Mouse (Mus musculus): ENCODE measurements around the gene Vmn1r75. TPM values are rescaled to one million over a fixed set of nuclear protein-coding genes. Genes with fewer than 3 reads are reported as not detected.

Gene Vmn1r75
- total RNA-seq (2014; rRNA removed) (not detected in 2 replicates), polyA plus RNA-seq (2012; rRNA removed) (not detected in 2 replicates)

DNA sequence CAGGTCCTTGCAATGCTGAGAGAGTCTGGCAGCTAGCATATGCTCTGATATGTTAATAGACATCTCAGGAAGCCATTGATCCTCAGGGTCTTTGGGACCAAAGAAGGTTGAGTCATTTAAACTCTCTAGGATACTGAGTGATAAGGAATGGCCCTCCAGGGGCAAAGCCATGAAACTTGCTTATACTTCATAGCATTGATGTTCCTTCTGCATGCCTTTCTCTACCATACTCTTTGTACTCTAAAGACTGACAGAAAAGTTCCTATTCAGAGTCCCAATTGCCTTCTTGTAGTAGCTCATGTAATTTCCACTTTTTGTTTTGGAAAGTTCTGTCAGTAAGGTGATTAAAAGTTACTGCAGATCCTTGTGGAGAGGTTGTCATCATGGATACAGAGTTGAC lies at the start of gene Vmn1r75:
TSS of gene Vmn1r75 (plus strand) at position 301 of the 400 bp plus-strand sequence.
- Histone ChIP-seq H3K79me2 (ENCODE audit: control insufficient read depth, insufficient read depth, low read length) (no peaks in the 10 kb centered on the region), H3K27ac (replicated peaks; ENCODE audit: insufficient read depth, low read depth, low read length) (no peak within 1 kb of the TSS), H3K4me1 (ENCODE audit: control insufficient read depth, insufficient read depth, low read length) (no peaks in the 10 kb centered on the region), H3K27me3 (ENCODE audit: control insufficient read depth, insufficient read depth, low read length) (no peaks in the 10 kb centered on the region), H3K4me3 (ENCODE audit: insufficient read depth, low read depth, low read length) (no peak within 1 kb of the TSS), H3K9ac (ENCODE audit: low read depth, low read length) (no peak within 1 kb of the TSS), H3K36me3 (ENCODE audit: control insufficient read depth, insufficient read depth, low read length) (no peaks in the 10 kb centered on the region)
- no peak for TF ChIP-seq POLR2A (IDR thresholded peaks at IDR 0.05; ENCODE audit: extremely low read depth, insufficient read depth, low read length)
- TF ChIP-seq CTCF (IDR thresholded peaks at IDR 0.05; ENCODE audit: low read depth, low read length): no peak
- DNase-seq (ENCODE audit: extremely low read depth, low read depth, low spot score): no peak

DNA sequence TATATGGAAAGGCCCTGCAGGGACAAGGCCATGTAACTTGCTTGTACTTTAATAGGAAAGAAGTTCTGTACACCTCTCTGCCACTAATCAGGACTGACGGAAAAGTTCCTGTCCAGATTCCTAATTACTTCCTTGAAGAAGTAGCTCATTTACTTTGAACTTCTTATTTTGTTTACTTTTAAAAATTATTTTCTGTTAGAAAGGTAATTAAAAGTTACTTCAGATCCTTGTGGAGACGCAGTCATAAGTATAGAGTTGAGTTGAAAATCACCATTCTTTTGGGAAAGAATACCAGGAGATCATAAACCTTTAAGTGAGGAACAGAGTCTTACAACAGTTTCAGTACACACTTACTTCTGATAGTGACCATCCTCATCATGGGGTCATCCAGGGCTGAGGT lies 40.8 kb upstream of the Vmn1r75 start, which contains the start of gene Vmn1r74:
TSS of gene Vmn1r74 (plus strand) at position 301 of the 400 bp plus-strand sequence.
- H3K9ac ChIP-seq (ENCODE audit: low read depth, low read length): no peak within 1 kb of the TSS
- H3K27ac ChIP-seq (replicated peaks; ENCODE audit: insufficient read depth, low read depth, low read length): no peak within 1 kb of the TSS
- TF ChIP-seq POLR2A (IDR thresholded peaks at IDR 0.05; ENCODE audit: extremely low read depth, insufficient read depth, low read length) (no peak), CTCF (IDR thresholded peaks at IDR 0.05; ENCODE audit: low read depth, low read length) (no peak)
- H3K4me3 ChIP-seq (ENCODE audit: insufficient read depth, low read depth, low read length): no peak within 1 kb of the TSS
- H3K27me3 ChIP-seq (ENCODE audit: control insufficient read depth, insufficient read depth, low read length): no peaks in the 10 kb centered on the region
- no peaks in the 10 kb centered on the region for H3K36me3 ChIP-seq (ENCODE audit: control insufficient read depth, insufficient read depth, low read length)
- 69% methylated on average over 2 of the region's 2 CpGs for WGBS
- H3K79me2 ChIP-seq (ENCODE audit: control insufficient read depth, insufficient read depth, low read length): no peaks in the 10 kb centered on the region
- no peaks in the 10 kb centered on the region for H3K4me1 ChIP-seq (ENCODE audit: control insufficient read depth, insufficient read depth, low read length)
- no peak for DNase-seq (ENCODE audit: extremely low read depth, low read depth, low spot score)

Other genes with a start within 250 kb of the Vmn1r75 start
- not detected in 2 replicates for gene Vmn1r72, start 194.5 kb upstream of the Vmn1r75 start, total RNA-seq (2014; rRNA removed)
- gene Vmn1r72, start 194.5 kb upstream of the Vmn1r75 start, polyA plus RNA-seq (2012; rRNA removed): not detected in 2 replicates
- gene Vmn1r73, start 144.4 kb upstream of the Vmn1r75 start, total RNA-seq (2014; rRNA removed): not detected in 2 replicates
- gene Vmn1r73, start 144.4 kb upstream of the Vmn1r75 start, polyA plus RNA-seq (2012; rRNA removed): not detected in 2 replicates
- not detected in 2 replicates for gene Vmn1r74, start 40.6 kb upstream of the Vmn1r75 start, total RNA-seq (2014; rRNA removed)
- gene Vmn1r74, start 40.6 kb upstream of the Vmn1r75 start, polyA plus RNA-seq (2012; rRNA removed): not detected in 2 replicates
- gene Vmn1r76, start 63.6 kb downstream of the Vmn1r75 start, total RNA-seq (2014; rRNA removed): not detected in 2 replicates
- not detected in 2 replicates for gene Vmn1r76, start 63.6 kb downstream of the Vmn1r75 start, polyA plus RNA-seq (2012; rRNA removed)
- not detected in 2 replicates for gene Vmn1r77, start 162.1 kb downstream of the Vmn1r75 start, total RNA-seq (2014; rRNA removed)
- gene Vmn1r77, start 162.1 kb downstream of the Vmn1r75 start, polyA plus RNA-seq (2012; rRNA removed): not detected in 2 replicates

Measured in liver, adult 2 months (tissue).